Mouse (Mus musculus) MEL (cell line): Measurements from ENCODE around the gene Tspo2.

ENCODE experiments used
- CTCF ChIP-seq, 3 experiments: IDR thresholded peaks in 2 of 3; conservative IDR thresholded peaks in 1 of 3; 2 replicates each; pipeline ENCODE4 v1.5.1; 2011 to 2012; ENCODE audit warnings: low read length in 3 of 3, low read depth in 2 of 3, mild to moderate bottlenecking in 2 of 3, improper control_type of control experiment in 1 of 3, inconsistent platforms in 1 of 3, mixed read lengths in 1 of 3, moderate library complexity in 1 of 3; ENCODE audit not compliant: control insufficient read depth in 1 of 3, insufficient read depth in 1 of 3, poor library complexity in 1 of 3, severe bottlenecking in 1 of 3
- EP300 ChIP-seq, 2 experiments: IDR thresholded peaks; 2 replicates each; pipeline ENCODE4 v1.6.1; 2011; ENCODE audit warnings: improper control_type of control experiment in 2 of 2, low read length in 2 of 2, low read depth in 1 of 2, mild to moderate bottlenecking in 1 of 2
- GATA1 ChIP-seq: IDR thresholded peaks from 2 replicates; pipeline ENCODE4 v1.6.1; 2011; ENCODE audit warnings: low read depth, low read length, improper control_type of control experiment
- HCFC1 ChIP-seq: IDR thresholded peaks from 2 replicates; pipeline ENCODE4 v1.6.1; 2012; ENCODE audit warnings: low read depth, mild to moderate bottlenecking, inconsistent platforms, low read length, improper control_type of control experiment, moderate library complexity
- MAX ChIP-seq: IDR thresholded peaks from 2 replicates; pipeline ENCODE4 v1.6.1; 2011; ENCODE audit warnings: low read length, improper control_type of control experiment
- POLR2A ChIP-seq, 2 experiments: IDR thresholded peaks; 2 replicates each; pipeline ENCODE4 v1.6.1; 2011 to 2012; ENCODE audit warnings: low read length in 2 of 2, mild to moderate bottlenecking in 2 of 2, control low read depth in 1 of 2, improper control_type of control experiment in 1 of 2, low read depth in 1 of 2, moderate library complexity in 1 of 2; ENCODE audit not compliant: control insufficient read depth in 1 of 2, insufficient read depth in 1 of 2, poor library complexity in 1 of 2
- TBP ChIP-seq: IDR thresholded peaks from 2 replicates; pipeline ENCODE4 v1.8.0; 2011; ENCODE audit warnings: low read depth, low read length, improper control_type of control experiment
- TCF12 ChIP-seq: IDR thresholded peaks from 2 replicates; pipeline ENCODE4 v1.6.1; 2014; ENCODE audit warnings: low read depth, mild to moderate bottlenecking, inconsistent platforms, low read length, improper control_type of control experiment, moderate library complexity
- ZKSCAN1 ChIP-seq: IDR thresholded peaks from 2 replicates; pipeline ENCODE4 v1.6.1; 2012; ENCODE audit warnings: low read depth, mild to moderate bottlenecking, inconsistent platforms, low read length, improper control_type of control experiment, moderate library complexity

DNA sequence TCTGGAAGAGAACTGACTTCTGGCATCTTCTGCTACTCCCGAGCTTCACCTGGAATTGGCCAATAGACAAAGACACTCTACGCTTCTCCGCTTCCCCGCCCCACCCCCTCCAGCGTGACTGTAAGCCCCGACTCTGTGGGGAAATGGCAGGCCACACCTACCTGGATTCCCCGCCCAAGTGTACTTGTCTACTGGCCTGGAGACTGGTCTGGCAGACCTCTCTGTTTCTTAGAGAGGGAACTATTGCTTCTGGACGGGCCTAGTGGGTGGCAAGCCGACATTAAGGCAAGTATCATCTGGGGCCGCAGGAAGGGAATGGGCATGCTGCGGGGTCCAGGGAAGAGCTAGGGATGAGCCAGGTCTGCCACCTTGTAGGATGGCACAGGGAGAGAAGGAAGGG lies 3.4 kb upstream of the Tspo2 start, which contains the start of gene Unc5cl:
- TF ChIP-seq MAX (no peak), TCF12 (no peak), CTCF (IDR thresholded peaks at IDR 0.05 in 2 of 3, conservative IDR thresholded peaks at IDR 0.05 in 1 of 3; ENCODE audit: control insufficient read depth in 1 of 3, insufficient read depth in 1 of 3, low read depth in 2 of 3, low read length in 3 of 3, poor library complexity in 1 of 3, severe bottlenecking in 1 of 3) (no peak), TBP (0 out of 2 replicates have a peak, but pooled peaks have one; percentile 51), GATA1 (no peak), ZKSCAN1 (no peak), EP300 (IDR thresholded peaks at IDR 0.05; ENCODE audit: low read depth in 1 of 2, low read length in 2 of 2) (no peak), HCFC1 (peak; percentile 35; the same call in 1 of the 2 replicates), POLR2A (IDR thresholded peaks at IDR 0.05; ENCODE audit: control insufficient read depth in 1 of 2, insufficient read depth in 1 of 2, low read depth in 1 of 2, low read length in 2 of 2, poor library complexity in 1 of 2) (peak; percentile 63 to 70)
